Mouse (Mus musculus): ENCODE results near the gene Hoxb1.

Gene Hoxb1

DNA sequence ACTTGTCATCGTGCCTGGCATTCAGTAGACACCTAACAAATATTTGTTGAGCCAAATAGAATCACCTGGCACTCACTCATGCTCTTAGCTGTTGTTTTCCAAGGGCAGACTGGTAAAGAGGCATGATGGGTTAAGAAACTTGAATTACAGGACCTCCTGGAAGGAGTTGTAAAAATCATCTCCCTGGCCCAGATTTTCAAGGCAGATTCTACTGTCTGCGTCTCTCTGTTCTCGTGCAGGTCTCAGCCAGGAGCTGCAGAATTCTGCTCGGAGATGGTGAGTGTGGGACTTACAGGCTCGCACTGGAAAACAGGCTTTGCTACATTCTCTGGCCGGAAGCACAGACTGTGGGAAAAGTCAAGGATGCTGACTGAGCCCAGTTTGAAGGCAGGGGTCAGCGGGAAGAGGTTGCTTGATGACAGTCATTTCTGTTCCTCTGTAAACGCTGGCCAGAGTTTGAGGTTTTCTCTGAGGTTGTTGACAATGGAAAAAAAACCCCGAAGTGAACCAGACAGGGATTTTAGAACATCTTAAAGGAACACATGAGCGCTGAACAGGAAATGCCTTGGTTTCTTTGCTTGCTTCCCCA, 38.6 kb downstream of the Hoxb1 start:
- DNase-seq (ENCODE audit: low spot score), result peak; percentile 47

DNA sequence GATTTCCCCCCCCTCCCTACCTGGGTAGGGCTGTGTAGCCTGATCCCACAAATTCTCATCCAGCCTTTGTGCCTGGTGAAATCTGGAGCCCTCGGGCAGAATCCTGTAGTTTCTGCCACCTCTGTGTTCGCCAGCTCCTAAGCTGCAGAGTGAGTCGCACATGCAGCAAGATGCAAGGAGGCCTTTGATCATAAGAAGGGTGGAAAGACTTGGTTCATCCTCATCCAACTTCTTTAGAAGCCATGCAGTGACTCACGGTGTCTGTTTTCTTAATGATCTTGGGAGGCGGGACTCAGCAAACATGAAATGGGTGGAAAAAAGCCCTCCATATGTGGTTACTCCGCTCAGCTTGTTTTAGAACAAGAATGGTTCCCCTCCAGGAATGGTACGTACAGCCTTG, 39.3 kb downstream of the Hoxb1 start:
- no peak for DNase-seq (ENCODE audit: low spot score)

DNA sequence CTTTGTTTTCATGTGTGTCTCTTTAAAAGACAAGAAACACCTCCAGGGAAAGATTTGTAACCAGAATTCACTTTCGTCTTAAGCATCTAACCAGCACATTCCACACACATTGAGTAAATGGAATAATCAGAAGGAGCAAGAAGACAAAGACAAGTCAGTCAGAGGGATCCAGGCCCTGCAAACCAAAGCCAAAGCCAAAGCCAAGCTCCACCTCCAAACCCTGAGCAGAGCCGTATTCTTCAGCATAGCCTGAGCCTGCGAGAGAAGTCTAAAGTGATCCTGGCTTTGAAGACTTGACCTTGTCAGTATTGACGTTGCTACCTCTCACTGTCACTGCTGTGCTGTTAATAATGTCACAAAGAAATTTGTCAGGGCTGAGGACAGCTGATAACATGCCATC, 40.0 kb downstream of the Hoxb1 start:
- DNase-seq (ENCODE audit: low spot score), result no peak

DNA sequence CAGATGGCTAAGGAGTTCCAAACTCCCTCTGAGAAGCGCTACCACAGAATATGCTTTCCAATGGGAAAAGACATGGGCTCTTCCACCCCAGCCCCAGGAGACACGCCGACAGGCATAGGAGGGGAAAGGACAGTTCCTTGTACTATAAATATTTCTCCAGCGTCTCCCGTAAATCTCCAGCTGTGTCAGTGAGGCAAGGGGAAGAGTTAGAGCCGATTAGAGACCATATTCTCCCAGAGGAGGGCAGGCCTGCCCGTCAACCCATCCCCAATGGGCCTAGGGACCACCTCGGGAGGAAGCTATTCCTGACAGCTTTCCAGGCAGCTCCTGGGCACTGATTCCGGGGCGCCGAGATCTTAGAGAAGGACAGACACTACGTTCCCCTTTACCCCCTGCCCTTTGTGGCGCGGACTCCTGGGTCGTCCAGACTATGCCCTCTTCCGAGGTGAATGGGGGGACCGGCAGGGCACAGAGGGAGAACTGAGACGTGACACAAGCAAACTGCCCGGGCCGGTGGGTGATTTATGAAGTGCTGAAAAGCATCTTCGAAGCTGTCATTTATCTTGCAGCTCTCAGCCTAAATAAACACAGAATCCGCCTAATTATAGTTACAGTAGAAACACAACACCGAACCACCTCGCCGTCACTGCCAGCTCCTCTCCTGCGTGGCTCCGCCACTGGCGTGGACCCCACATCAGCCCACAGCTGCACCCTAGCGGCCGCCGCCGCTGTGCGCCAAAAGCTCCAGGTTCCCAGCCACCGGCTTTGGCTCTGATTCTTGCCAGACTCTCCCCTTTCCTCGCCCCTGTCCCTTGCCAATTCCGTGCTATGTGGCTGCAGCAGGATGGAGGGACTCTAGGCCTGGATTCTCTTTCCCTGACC, 41.9 kb downstream of the Hoxb1 start:
- DNase-seq (ENCODE audit: low spot score), result peak; percentile 86

DNA sequence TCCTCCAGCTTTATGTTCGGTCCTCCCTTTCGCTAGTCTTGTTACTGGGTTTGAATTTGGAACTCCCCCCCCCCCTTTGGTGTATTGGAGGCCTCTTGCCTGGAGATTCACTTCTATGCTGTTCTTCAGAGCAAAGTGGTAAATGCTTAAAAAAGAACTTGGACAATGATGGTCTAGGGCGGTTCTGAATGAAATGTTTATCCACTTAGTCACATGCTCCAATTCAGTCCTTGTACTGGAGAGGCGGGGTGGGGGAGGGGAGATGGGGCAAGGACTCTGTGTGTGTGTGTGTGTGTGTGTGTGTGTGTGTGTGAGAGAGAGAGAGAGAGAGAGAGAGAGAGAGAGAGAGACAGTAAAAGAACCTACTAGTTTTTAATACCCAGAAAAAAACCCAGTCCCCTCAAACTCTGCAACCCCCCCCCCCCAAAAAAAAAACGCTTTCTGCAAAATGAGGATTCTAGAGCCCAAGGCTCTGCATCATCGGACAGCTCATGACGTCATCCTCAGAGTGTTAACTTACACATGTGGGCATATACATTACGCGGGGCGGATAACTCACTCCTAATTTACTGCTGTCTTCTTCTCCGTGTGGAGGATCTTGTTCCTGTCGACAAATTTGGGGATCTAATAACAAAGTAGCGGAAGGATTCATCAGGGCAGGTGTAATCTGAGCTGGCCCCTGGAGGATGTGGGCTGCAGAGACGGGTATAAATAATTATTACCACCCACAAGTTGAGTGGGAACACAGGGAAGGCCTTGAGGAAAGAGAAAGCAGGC, 42.9 kb downstream of the Hoxb1 start:
- DNase-seq (ENCODE audit: low spot score), result peak; percentile 70

DNA sequence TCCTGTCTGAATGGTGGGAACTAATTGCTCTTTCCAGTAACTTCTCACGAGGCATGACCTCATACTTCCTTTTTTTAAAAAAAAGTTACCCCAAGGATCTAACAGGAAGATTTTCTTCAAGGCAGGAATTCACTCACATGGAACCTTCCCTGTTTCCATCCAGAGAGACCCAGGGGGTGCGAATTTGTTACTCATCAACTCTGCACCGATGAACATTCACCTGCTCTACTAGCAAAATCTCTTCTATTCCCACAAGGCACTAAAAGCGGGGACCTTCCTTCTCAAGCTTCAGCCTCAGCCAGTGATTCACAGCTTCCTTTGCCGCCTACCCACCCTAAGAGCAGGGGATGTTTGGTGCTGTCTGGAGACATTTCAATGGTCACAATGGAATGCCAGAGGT, 45.5 kb downstream of the Hoxb1 start:
- no peak for DNase-seq (ENCODE audit: low spot score)

DNA sequence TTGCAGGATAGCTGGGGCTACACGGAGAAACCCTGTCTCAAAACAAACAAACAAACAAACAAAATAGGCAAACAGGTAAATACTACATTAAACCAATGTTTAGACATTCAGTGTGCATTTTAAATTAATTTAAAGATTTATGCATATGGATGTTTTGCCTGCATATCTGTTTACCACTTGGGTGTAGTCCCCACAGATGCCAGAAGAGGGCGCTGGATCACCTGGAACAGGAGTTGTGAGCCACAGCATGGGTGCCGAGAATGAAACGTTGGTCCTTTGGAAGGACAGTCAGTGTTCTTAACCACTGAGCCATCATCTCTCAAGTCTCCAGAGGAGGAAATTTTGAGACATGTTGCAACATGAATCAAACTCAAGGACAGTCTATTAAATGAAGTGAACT, 46.4 kb downstream of the Hoxb1 start:
- DNase-seq (ENCODE audit: low spot score), result no peak

DNA sequence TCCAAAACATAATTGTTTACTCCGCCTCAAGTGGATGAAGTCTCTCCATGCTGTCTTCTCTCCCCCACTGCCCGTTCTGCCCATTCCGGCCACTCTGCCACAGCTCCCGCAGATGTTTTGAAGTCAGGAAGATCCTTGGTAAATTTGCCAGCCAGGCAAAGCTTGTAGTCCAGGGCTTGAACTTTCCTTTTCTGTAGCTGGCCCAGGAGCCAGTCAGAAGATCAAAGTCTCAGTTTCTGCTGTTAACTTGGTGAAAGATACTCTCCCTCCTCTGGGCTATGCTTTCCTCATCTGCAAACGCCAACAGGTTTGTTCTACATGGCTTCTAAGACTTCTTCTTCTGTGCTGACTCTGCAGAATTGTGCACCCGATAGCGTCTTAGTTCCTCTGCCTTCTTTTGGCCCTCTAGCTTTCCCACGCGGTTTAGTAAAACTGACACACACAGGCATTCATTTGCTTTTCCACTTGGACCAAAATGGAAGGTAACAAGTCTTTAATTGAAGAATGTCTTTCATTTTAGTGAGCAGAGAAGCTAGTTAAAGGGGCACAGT, 47.5 kb downstream of the Hoxb1 start:
- no peak for DNase-seq (ENCODE audit: low spot score)

DNA sequence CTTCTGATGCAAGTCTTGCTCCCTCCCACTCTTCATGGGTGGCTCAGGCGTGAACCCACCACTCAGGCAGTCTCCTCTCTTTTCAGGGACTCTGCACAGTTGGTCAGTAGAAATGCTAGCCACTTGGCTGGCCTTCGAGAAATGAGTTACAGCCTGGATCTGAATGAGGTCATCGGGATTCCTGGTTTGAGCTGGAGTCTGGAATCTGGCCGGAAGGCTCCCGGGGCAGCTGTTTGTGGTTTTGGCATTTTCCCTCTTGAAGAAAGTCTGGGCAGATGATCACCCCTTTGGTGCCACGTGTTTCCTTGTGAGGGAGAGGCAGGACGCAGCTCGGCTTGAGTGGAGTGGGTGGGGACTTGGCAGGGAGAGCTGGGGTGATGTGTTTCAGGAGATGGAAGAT, 48.0 kb downstream of the Hoxb1 start:
- DNase-seq (ENCODE audit: low spot score), result peak; percentile 62

DNA sequence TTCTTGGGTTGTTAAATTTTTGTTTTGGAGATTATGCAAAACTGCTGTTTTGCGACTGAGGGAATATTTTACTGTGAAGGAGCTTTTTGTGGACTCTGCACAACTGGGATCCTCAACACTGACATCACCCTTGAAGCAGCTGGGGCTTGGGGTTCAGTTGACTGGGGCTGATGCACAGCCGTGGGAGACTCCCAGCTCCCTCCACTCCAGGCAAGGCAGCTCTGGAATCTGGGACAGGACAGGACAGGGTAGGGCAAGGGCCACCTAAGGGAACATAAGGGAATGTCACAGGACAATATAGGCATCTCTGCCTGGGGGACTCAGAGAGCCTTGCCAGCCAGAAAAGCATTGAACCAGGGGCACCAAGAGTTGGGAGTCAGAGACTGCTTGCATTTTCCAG, 48.5 kb downstream of the Hoxb1 start:
- DNase-seq (ENCODE audit: low spot score), result no peak

All from embryo, embryonic 10 days (tissue).